Mouse (Mus musculus) lung, postnatal 4 days (tissue): ENCODE results near the gene Fcer1g.

Source experiments
- DNase-seq, 2 experiments: peaks; one replicate each; pipeline ENCODE4 v3.0.0; 2021

Gene Fcer1g

GRCm38 (mm10) chr1:171183620-171184019 lies 50.5 kb downstream of the Fcer1g start:
- peak in 1 of 2 experiments; percentile 18 for DNase-seq

- no peak for DNase-seq
Measured at GRCm38 (mm10) chr1:171183025-171183424, 51.1 kb downstream of the Fcer1g start.
